Mouse (Mus musculus) erythroblast, embryonic 14.5 days (primary cell): ENCODE data around the gene Acsl3.

ENCODE experiments used
- GATA1 ChIP-seq: IDR thresholded peaks from 2 replicates; pipeline ENCODE4 v1.6.1; 2012; ENCODE audit warnings: low read length, inconsistent platforms, mixed read lengths
- TAL1 ChIP-seq: IDR thresholded peaks from 3 replicates; pipeline ENCODE4 v1.6.1; 2012; ENCODE audit warnings: low read length, inconsistent platforms, mixed read lengths

GRCm38 (mm10) chr1:78649269-78650061, 8.2 kb upstream of the Acsl3 start:
- TF ChIP-seq TAL1 (no peak), GATA1 (no peak)
